Mouse (Mus musculus) embryonic facial prominence, embryonic 12.5 days (tissue): ENCODE data around the gene Cenpo. TPM values are rescaled to one million over a fixed set of nuclear protein-coding genes. Genes with fewer than 3 reads are reported as not detected.
"Not testable (repeated sequence)": the region's sequence is repeated elsewhere in the genome, so short reads cannot be mapped to it uniquely, and the experiment has no call there.

Experiments
- ATAC-seq: fragments of 200-750 bp; cut with Nextera tagmentation; 2 replicates; pipeline ENCODE4 v1.8.0; 2017; ENCODE audit not compliant: insufficient number of reproducible peaks, insufficient read depth, low FRiP score, low TSS enrichment
- H3K27ac ChIP-seq: fragments of 300-500 bp; sonication (generic); 2 replicates; pipeline ENCODE4 v1.5.1; 2016; ENCODE audit warnings: mild to moderate bottlenecking
- H3K27me3 ChIP-seq: fragments of 300-500 bp; sonication (generic); 2 replicates; pipeline ENCODE4 v1.6.1; 2016; ENCODE audit warnings: mild to moderate bottlenecking, moderate library complexity
- H3K36me3 ChIP-seq: fragments of 300-500 bp; sonication (generic); 2 replicates; pipeline ENCODE4 v1.6.1; 2016; ENCODE audit warnings: mild to moderate bottlenecking
- H3K4me1 ChIP-seq: fragments of 300-500 bp; sonication (generic); 2 replicates; pipeline ENCODE4 v1.6.1; 2016
- H3K4me2 ChIP-seq: fragments of 300-500 bp; sonication (generic); replicated peaks from 2 replicates; pipeline ENCODE4 v1.6.1; 2016; ENCODE audit warnings: mild to moderate bottlenecking, moderate library complexity
- H3K4me3 ChIP-seq: fragments of 300-500 bp; sonication (generic); 2 replicates; pipeline ENCODE4 v1.5.1; 2016; ENCODE audit warnings: mild to moderate bottlenecking
- H3K9ac ChIP-seq: fragments of 300-500 bp; sonication (generic); 2 replicates; pipeline ENCODE4 v1.6.1; 2016; ENCODE audit warnings: mild to moderate bottlenecking, moderate library complexity
- H3K9me3 ChIP-seq: fragments of 300-500 bp; sonication (generic); 2 replicates; pipeline ENCODE4 v1.6.1; 2016; ENCODE audit warnings: mild to moderate bottlenecking, moderate library complexity
- WGBS: fragments of 180-500 bp; shearing (Covaris S2); methylation state at CpG from one replicate; pipeline ENCODE4 v1.1.7; 2016; 5-methylcytosine and 5-hydroxymethylcytosine counted together
- polyA plus RNA-seq: library from polyadenylated mRNA; unstranded; fragments of >200 nt; fragmentation: Nextera tagmentation; extraction: Ambion mirVana; gene quantifications from 2 replicates; pipeline ENCODE4 v1.2.1, GENCODE M21; 2016

Cenpo gene
- 17.1 and 17.7 TPM in 2 replicates for polyA plus RNA-seq

DNA sequence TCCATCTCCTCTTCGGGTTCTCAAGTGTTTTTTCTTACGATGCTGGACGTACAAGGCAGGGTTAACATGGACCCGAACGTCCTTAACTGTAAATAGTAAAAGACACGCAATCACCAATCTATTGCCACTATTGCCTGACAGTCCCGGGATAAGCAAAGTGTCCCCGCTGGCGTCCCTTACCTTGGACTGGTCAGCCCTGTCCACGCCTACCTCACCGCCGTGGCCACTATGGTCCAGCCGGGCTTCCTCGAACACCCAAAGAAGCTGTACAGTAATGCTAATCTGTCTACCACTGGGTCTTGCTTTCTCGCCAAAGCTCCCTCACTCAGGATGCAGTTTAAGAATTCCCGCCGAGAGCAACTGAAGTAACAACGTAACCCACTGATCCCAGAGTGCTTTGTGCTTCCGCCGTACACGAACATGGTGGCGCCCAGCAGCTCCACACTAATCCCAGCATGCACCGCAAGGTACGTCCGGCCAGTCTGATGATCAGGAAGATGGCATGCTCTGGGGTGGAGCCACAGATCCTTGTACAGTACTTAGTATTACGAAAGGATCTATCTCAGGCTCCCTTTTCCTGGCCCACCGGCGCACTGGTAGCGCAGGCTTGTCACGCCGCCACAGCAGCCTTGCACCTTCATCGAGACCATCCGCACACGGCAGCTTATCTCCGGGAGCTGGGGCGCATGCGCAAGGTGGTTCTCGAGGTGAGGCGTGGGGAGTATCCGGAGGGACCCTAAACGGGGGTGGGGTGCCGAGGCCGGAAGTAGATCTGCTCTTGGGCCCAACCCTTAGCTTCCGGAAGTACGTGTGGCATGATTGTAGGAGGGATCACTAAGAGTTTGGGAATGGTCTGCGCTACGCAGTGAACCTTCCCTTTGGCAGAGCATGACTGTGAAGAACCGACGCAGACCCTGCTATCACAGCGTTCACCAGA lies at the start of gene Cenpo, which contains the start of gene Ptrhd1:
TSS of gene Cenpo (minus strand) at position 723 of the 937 bp plus-strand sequence.
TSS of gene Ptrhd1 (plus strand) at position 456 of the 937 bp plus-strand sequence.
- WGBS = under 1% methylated on average over 50 of the region's 50 CpGs
- Histone ChIP-seq H3K4me3 (peak within 1 kb of the TSS; percentile 79), H3K27me3 (no peaks in the 10 kb centered on the region)

DNA sequence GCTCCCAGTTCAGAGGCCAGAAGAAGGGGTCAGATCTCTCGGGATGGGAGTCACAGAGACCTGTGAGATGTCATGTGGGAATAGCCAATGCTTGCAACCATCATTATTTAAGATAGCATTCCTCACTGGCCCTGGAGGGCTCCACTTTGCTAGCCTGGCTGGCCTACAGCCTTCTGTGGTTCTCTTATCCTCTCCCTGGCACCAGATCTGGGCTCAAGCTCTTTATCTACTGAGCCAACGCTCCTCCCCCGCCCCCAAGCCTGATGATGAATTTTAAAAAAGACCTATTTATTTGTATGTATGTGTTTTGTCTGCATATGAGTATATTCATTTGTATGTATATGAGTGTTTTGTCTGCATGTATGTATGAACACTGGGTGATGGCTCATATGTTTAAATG lies 45.8 kb upstream of the Cenpo start:
- Histone ChIP-seq H3K27ac (no peak overlapping the region), H3K4me1 (no peaks in the 10 kb centered on the region), H3K36me3 (0 out of 2 replicates have a peak, but pooled peaks cover 7% of the 10 kb centered on the region), H3K9ac (no peak overlapping the region), H3K9me3 (no peaks in the 10 kb centered on the region), H3K4me2 (no peak overlapping the region), H3K4me3 (no peak overlapping the region), H3K27me3 (no peaks in the 10 kb centered on the region)
- no peak for ATAC-seq
- WGBS = 91% methylated on average over 3 of the region's 3 CpGs

More for the DNA sequence above, at the start of gene Cenpo, which contains the start of gene Ptrhd1:
- H3K36me3 ChIP-seq = peaks cover 12% of the 10 kb centered on the region; the same call in 1 of the 2 replicates
- H3K4me1 ChIP-seq = peaks cover 10% of the 10 kb centered on the region
- peak; percentile 98 for ATAC-seq
- H3K9ac ChIP-seq = peak within 1 kb of the TSS; percentile 58
- no peaks in the 10 kb centered on the region for H3K9me3 ChIP-seq
- peak within 1 kb of the TSS; percentile 93 for H3K27ac ChIP-seq
- peak within 1 kb of the TSS; percentile 72 for H3K4me2 ChIP-seq

DNA sequence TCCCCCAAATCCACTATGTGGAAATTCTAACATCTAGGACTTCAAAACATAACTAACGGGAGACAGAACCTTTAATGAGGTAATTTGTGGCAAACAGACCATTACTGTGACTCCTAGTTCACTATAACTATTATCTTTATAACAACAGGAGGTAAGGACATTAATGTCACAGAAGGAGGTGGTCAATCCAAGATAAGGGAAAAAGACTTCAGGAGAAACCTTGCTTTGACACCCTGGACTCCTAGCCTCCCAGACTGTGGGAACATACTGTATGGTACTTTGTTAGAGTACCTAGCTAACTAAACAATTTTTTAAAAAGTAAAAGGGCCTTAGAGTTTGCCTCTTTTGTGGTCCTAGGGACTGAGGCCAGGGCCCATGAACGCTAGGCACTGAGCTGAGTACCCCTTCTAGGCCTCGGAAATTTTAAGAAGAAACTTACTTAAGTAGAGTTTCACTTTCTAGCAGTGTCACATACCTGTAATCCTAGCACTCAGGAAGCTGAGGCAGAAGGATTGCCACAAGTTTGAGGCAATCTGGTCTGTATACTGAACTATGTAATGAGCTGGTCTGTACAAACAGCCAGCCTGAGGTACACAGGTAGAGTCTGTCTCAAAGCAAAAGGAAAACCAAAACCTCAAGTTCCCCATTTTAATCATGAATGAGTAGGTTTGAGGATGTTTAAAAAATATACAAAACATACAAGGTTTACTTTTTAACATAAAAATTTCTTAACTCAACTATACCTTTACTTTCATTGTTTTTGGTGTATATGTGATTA lies 45.1 kb upstream of the Cenpo start:
- Histone ChIP-seq H3K27me3 (no peaks in the 10 kb centered on the region), H3K27ac (no peak overlapping the region)
- 88% methylated on average over 3 of the region's 3 CpGs for WGBS

DNA sequence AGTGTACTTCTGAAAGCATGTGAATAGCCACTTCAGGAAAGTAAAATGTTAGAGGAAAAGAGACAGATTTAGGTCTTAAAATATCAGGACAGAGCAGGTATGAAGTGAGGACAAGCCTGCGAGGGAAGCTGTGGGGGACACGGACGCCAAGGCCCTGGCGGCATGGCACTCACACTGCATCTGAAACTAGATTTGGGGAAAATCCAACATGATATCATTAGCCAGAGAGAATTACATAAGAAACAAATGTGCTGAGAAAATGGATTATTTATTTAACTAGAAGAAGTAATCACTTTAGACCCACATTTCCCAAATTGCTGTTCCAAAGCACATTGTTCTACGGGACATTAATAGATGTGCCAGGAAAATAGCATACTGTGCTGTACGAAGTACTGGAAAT lies 37.0 kb upstream of the Cenpo start:
- no peak for ATAC-seq
- 92% methylated on average over 6 of the region's 6 CpGs for WGBS

More for the DNA sequence above, 45.1 kb upstream of the Cenpo start:
- Histone ChIP-seq H3K9ac (no peak overlapping the region), H3K4me1 (no peaks in the 10 kb centered on the region), H3K4me3 (no peak overlapping the region), H3K4me2 (no peak overlapping the region), H3K9me3 (no peaks in the 10 kb centered on the region), H3K36me3 (peaks cover 14% of the 10 kb centered on the region; the same call in 1 of the 2 replicates)
- ATAC-seq = no peak

DNA sequence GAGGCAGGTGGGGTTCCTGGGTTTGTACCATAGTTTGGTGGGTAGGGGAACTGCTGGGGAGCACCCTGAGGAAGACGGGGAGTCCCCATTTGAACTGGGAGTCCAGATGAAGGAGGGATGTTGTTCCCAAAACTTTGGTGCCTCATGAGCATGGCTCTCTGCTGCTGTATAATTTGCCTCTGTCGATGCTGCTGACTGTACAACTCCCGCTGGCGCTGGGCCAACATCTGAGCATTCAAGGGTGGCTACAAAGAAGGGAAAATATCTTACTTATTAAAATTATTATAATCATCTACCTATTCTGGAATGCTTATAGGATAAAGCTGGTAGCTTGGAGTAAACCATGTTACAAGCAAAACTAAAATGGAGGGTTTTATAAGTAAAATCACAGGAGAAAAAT lies 33.7 kb upstream of the Cenpo start:
- Histone ChIP-seq H3K27ac (no peak overlapping the region), H3K9ac (no peak overlapping the region), H3K4me1 (no peaks in the 10 kb centered on the region), H3K4me3 (no peak overlapping the region), H3K27me3 (no peaks in the 10 kb centered on the region), H3K9me3 (0 out of 2 replicates have a peak, but pooled peaks cover 5% of the 10 kb centered on the region), H3K36me3 (peaks cover 26% of the 10 kb centered on the region), H3K4me2 (no peak overlapping the region)
- no peak for ATAC-seq
- WGBS = 96% methylated on average over 4 of the region's 4 CpGs

More for the DNA sequence above, 37.0 kb upstream of the Cenpo start:
- Histone ChIP-seq H3K9ac (no peak overlapping the region), H3K4me1 (no peaks in the 10 kb centered on the region), H3K27ac (no peak overlapping the region), H3K27me3 (no peaks in the 10 kb centered on the region), H3K9me3 (0 out of 2 replicates have a peak, but pooled peaks cover 5% of the 10 kb centered on the region), H3K4me2 (no peak overlapping the region), H3K4me3 (no peak overlapping the region), H3K36me3 (peaks cover 39% of the 10 kb centered on the region)

DNA sequence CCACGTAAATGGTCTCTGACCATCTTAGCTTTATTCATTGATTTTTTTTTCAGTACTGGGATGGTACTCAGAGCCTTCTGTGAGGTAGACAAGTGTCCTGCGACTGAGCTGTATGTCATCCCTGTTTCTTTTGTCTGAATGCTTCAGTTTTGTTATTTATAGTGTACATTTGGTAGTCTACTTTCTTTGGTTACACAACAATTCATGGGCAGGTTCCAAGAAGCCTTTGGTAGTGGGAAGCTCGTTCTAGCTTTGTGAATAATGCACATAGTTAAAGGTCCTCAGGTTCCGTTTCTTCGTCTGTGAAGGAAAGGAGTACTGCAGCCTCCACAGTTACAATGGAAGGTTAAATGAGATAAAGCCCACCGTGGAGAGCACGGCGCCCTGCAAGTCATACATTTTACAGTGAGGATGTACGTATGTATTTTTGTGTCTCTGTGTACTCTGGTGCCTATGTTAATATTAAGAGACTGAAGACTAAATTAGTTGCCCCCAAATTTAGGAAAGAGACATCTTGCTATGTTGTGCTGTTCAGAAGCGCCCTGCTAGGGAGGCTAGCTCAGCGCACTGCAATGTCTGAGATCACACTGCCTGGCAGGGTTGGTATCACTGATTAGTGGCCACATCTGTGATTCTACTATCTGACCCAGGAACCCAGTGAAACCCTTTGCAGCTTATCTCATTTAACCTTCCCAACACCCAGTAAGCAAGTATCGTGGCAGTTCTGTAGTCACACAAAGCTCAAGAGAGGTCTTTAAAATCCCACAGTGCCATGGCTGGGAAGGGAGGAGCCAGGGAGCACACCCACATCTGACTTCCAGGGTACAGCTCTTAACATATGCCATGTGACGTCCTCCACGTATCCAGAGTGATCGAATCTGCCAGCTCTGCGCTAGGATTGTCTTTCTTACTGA lies 18.9 kb upstream of the Cenpo start:
- Histone ChIP-seq H3K4me1 (no peaks in the 10 kb centered on the region), H3K9ac (no peak overlapping the region), H3K9me3 (no peaks in the 10 kb centered on the region), H3K4me2 (no peak overlapping the region), H3K36me3 (peaks cover 31% of the 10 kb centered on the region), H3K27me3 (no peaks in the 10 kb centered on the region), H3K27ac (no peak overlapping the region), H3K4me3 (no peak overlapping the region)
- 90% methylated on average over 16 of the region's 16 CpGs for WGBS
- ATAC-seq = no peak

DNA sequence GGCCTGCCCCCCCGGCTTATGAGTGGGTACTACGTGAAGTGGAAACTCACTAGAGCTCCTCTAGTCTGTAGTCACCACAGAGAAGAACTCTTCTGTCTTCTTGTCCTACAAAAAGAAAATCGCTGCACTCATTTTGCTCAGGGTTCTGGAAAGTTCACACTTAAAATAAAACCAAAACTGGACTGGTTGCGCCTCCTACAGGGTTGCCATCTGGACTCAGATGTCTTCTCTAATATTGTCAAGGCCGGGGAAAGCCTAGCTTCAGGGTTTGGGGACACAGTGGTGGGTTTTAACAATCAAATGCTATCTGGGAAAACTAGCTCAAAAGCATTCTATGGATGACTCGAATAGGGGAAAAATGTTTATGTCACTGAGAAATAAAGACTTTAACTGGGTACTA lies 15.7 kb upstream of the Cenpo start:
- Histone ChIP-seq H3K9ac (no peak overlapping the region), H3K27ac (no peak overlapping the region), H3K4me3 (no peak overlapping the region), H3K27me3 (no peaks in the 10 kb centered on the region), H3K4me2 (no peak overlapping the region), H3K9me3 (no peaks in the 10 kb centered on the region), H3K36me3 (peaks cover 24% of the 10 kb centered on the region), H3K4me1 (no peaks in the 10 kb centered on the region; the same call in 1 of the 2 replicates)
- 83% methylated on average over 6 of the region's 6 CpGs for WGBS
- no peak for ATAC-seq

DNA sequence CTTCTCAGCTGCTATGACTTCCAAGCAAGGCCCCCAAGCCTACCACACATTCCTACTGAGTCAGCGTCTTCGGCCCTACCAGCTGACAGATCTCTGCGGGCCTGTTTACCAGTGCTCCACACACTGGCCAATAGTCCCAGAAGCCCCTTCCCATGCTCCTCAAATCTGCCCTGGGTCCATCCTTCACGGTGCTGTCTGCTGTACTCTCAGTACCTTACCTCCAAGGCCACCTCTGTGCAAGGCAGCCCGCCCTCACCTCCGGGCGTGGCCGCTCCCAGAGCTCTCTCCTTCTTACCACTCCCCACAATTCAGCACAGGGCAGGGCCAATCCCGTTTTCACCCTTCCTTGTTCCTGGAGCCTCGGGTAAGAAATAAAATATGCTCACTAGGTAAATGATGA lies 11.6 kb upstream of the Cenpo start:
- no peak overlapping the region for H3K9ac ChIP-seq
- H3K4me1 ChIP-seq = no peaks in the 10 kb centered on the region; the same call in 1 of the 2 replicates
- no peak for ATAC-seq
- no peaks in the 10 kb centered on the region for H3K27me3 ChIP-seq
- H3K36me3 ChIP-seq = 0 out of 2 replicates have a peak, but pooled peaks cover 7% of the 10 kb centered on the region
- H3K4me2 ChIP-seq = no peak overlapping the region
- 83% methylated on average over 10 of the region's 10 CpGs for WGBS
- H3K4me3 ChIP-seq = no peak overlapping the region
- no peaks in the 10 kb centered on the region for H3K9me3 ChIP-seq
- H3K27ac ChIP-seq = no peak overlapping the region

DNA sequence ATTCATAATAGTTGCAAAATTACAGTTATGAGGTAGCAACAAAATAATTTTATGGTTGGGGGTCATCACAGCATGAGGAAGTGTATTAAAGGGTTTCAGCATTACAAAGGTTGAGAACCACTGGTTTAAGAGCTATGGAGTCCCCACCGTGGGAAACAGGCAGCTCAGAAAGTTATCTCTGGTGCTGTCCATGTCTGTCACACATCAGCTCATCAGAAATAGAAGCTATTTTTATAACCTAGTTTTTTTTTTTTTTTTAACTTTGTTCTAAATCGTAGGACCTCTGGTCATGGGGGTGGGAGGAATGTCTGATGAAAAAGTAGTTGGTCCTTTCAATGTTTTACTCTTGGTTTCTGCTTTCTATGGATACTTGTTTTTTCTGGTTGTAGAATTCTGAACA lies 9.7 kb upstream of the Cenpo start:
- no peaks in the 10 kb centered on the region; the same call in 1 of the 2 replicates for H3K4me1 ChIP-seq
- no peak overlapping the region for H3K4me2 ChIP-seq
- H3K9me3 ChIP-seq = no peaks in the 10 kb centered on the region
- no peak overlapping the region for H3K27ac ChIP-seq
- H3K4me3 ChIP-seq = no peak overlapping the region
- 0 out of 2 replicates have a peak, but pooled peaks cover 6% of the 10 kb centered on the region for H3K36me3 ChIP-seq
- WGBS = 81% methylated on average over 2 of the region's 2 CpGs
- no peak overlapping the region for H3K9ac ChIP-seq
- ATAC-seq = no peak
- no peaks in the 10 kb centered on the region for H3K27me3 ChIP-seq

DNA sequence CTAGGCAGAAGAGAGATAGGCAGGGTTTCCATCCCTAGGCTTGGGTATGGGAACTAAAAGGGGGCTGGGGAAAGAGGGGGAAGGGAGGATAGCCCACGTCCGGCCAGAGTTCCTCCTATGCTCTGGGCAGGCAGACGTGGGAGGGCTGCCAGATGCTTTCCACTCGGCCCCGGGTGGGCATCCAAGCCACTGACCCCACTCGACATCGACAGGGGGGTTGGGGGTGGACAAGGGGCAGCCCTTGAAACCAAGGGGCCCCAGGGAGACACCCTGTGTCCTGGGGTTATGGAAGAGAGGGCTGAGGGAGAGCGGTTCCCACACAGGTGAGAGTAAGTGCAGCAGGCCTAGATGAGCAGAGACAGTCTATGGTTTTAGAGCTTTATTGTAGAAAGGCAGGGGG lies 6.2 kb upstream of the Cenpo start:
- H3K4me1 ChIP-seq, H3K36me3 ChIP-seq, H3K27ac ChIP-seq, H3K27me3 ChIP-seq, H3K9ac ChIP-seq, ATAC-seq, H3K4me2 ChIP-seq, H3K4me3 ChIP-seq, H3K9me3 ChIP-seq: not testable (repeated sequence)
- WGBS = 77% methylated on average over 8 of the region's 8 CpGs

DNA sequence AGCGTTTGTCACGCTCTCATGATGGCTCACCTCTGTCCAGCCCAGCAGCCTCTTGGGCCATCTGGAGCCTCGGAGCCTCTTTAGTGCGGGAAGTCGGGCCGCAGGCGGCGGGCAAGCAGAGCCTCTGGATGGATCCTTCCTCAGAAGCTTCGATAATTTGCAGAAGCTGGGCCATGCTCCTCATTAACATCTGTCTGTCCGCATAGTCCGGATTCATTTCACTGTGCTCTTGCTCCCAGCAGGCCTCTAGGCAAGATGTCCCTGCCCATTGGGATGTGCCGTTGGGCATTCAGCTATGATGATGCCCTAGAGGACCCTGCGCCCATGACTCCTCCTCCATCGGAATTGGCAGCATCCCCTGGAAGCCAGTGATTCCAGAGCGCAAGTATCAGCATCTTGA lies 3.4 kb upstream of the Cenpo start:
- no peak overlapping the region for H3K4me2 ChIP-seq

More for the DNA sequence above, 3.4 kb upstream of the Cenpo start:
- H3K9ac ChIP-seq = no peak overlapping the region
- H3K27ac ChIP-seq = no peak overlapping the region
- no peak overlapping the region for H3K4me3 ChIP-seq
- ATAC-seq = no peak
- 93% methylated on average over 15 of the region's 15 CpGs for WGBS
- no peaks in the 10 kb centered on the region for H3K27me3 ChIP-seq
- H3K4me1 ChIP-seq = peaks cover 6% of the 10 kb centered on the region
- H3K36me3 ChIP-seq = 0 out of 2 replicates have a peak, but pooled peaks cover 3% of the 10 kb centered on the region
- H3K9me3 ChIP-seq = no peaks in the 10 kb centered on the region
